Mouse (Mus musculus) heart, embryonic 11.5 days (tissue): ENCODE data around the gene Stau1. TPM values are rescaled to one million over a fixed set of nuclear protein-coding genes. Genes with fewer than 3 reads are reported as not detected.

Experiments used
- ATAC-seq: fragments of 200-750 bp; cut with Nextera tagmentation; replicated peaks from 2 replicates; pipeline ENCODE4 v1.8.0; 2017; ENCODE audit warnings: moderate library complexity; ENCODE audit not compliant: insufficient number of reproducible peaks, low FRiP score, low TSS enrichment
- H3K27ac ChIP-seq: fragments of 300-500 bp; sonication (generic); 2 replicates; pipeline ENCODE4 v1.5.1; 2014; ENCODE audit warnings: mild to moderate bottlenecking, low read depth, low read length
- H3K27me3 ChIP-seq: fragments of 300-500 bp; sonication (generic); 2 replicates; pipeline ENCODE4 v1.6.1; 2014; ENCODE audit warnings: mild to moderate bottlenecking, low read length, mixed read lengths; ENCODE audit not compliant: control insufficient read depth, insufficient read depth
- H3K36me3 ChIP-seq: fragments of 300-500 bp; sonication (generic); 2 replicates; pipeline ENCODE4 v1.6.1; 2014; ENCODE audit warnings: mild to moderate bottlenecking, low read length, moderate library complexity, mixed read lengths; ENCODE audit not compliant: control insufficient read depth, insufficient read depth
- H3K4me1 ChIP-seq: fragments of 300-500 bp; sonication (generic); 2 replicates; pipeline ENCODE4 v1.6.1; 2014; ENCODE audit warnings: low read length; ENCODE audit not compliant: control insufficient read depth, insufficient read depth
- H3K4me2 ChIP-seq: fragments of 300-500 bp; sonication (generic); 2 replicates; pipeline ENCODE4 v1.6.1; 2014; ENCODE audit warnings: mild to moderate bottlenecking, moderate library complexity
- H3K4me3 ChIP-seq: fragments of 300-500 bp; sonication (generic); 2 replicates; pipeline ENCODE4 v1.5.1; 2014; ENCODE audit warnings: low read depth, low read length
- H3K9ac ChIP-seq: fragments of 300-500 bp; sonication (generic); 2 replicates; pipeline ENCODE4 v1.6.1; 2014; ENCODE audit warnings: mild to moderate bottlenecking, low read depth, low read length, moderate library complexity
- H3K9me3 ChIP-seq: fragments of 300-500 bp; sonication (generic); replicated peaks from 2 replicates; pipeline ENCODE4 v1.6.1; 2016; ENCODE audit warnings: low read length; ENCODE audit not compliant: control insufficient read depth
- WGBS: fragments of 180-500 bp; shearing (Covaris S2); extraction: QIAGEN DNeasy Blood & Tissue Kit; methylation state at CpG from one replicate; pipeline ENCODE4 v1.1.7; 2014; ENCODE audit not compliant: insufficient replicate concordance; 5-methylcytosine and 5-hydroxymethylcytosine counted together
- polyA plus RNA-seq: library from polyadenylated mRNA; unstranded; fragments of >200 nt; fragmentation: Nextera tagmentation; extraction: Ambion mirVana; gene quantifications from 2 replicates; pipeline ENCODE4 v1.2.1, GENCODE M21; 2014

Gene Stau1
- polyA plus RNA-seq, 1 experiment from 2014 or later = 55.6 TPM

- Histone ChIP-seq H3K36me3 (no peaks in the 10 kb centered on the region), H3K27me3 (no peaks in the 10 kb centered on the region), H3K27ac (no peak overlapping the region), H3K9ac (no peak overlapping the region), H3K9me3 (no peaks in the 10 kb centered on the region; the same call in 1 of the 2 replicates), H3K4me2 (no peak overlapping the region), H3K4me1 (no peaks in the 10 kb centered on the region), H3K4me3 (no peak overlapping the region)
- no peak for ATAC-seq
- WGBS = 61% methylated on average over 3 of the region's 3 CpGs
Measured at GRCm38 (mm10) chr2:166899746-166900145, 96.4 kb downstream of the Stau1 start.

- Histone ChIP-seq H3K4me2 (no peak overlapping the region), H3K9me3 (no peaks in the 10 kb centered on the region; the same call in 1 of the 2 replicates), H3K4me1 (no peaks in the 10 kb centered on the region), H3K9ac (no peak overlapping the region), H3K36me3 (peaks cover 3% of the 10 kb centered on the region; the same call in 1 of the 2 replicates), H3K27ac (no peak overlapping the region), H3K4me3 (no peak overlapping the region), H3K27me3 (no peaks in the 10 kb centered on the region)
- 84% methylated on average over 2 of the region's 2 CpGs for WGBS
- ATAC-seq = no peak
Measured at GRCm38 (mm10) chr2:166899161-166899560, 96.9 kb downstream of the Stau1 start.

Other genes starting within 250 kb of the Stau1 start
- 6.6 and 7.9 TPM in 2 replicates for gene Trp53rkb, start 203.8 kb downstream of the Stau1 start, polyA plus RNA-seq
- gene Arfgef2, start 190.7 kb downstream of the Stau1 start, polyA plus RNA-seq = 6.3 and 9.7 TPM in 2 replicates
- gene Cse1l, start 90.3 kb downstream of the Stau1 start, polyA plus RNA-seq = 124 and 146 TPM in 2 replicates
- gene Ddx27, start 18.9 kb upstream of the Stau1 start, polyA plus RNA-seq = 29.3 and 30.6 TPM in 2 replicates
- gene Znfx1, start 66.7 kb upstream of the Stau1 start, polyA plus RNA-seq = 6.3 and 6.7 TPM in 2 replicates
- 0.10 and 0.16 TPM in 2 replicates for gene Kcnb1, start 193.9 kb upstream of the Stau1 start, polyA plus RNA-seq
- gene Ptgis, start 244.3 kb upstream of the Stau1 start, polyA plus RNA-seq = 19.6 and 21.6 TPM in 2 replicates